Mouse (Mus musculus): ENCODE data around the gene Racgap1.

- TF ChIP-seq EP300 (IDR thresholded peaks at IDR 0.05; ENCODE audit: low read depth), result no peak
- TF ChIP-seq CTCF (IDR thresholded peaks at IDR 0.05; ENCODE audit: low read depth), result no peak
Measured at GRCm38 (mm10) chr15:99605595-99605994, 45.9 kb downstream of the Racgap1 start.

Data from liver, postnatal 0 days (tissue).